ENCODE assay signal across 12 mouse cellular contexts in the genomic region with DNA sequence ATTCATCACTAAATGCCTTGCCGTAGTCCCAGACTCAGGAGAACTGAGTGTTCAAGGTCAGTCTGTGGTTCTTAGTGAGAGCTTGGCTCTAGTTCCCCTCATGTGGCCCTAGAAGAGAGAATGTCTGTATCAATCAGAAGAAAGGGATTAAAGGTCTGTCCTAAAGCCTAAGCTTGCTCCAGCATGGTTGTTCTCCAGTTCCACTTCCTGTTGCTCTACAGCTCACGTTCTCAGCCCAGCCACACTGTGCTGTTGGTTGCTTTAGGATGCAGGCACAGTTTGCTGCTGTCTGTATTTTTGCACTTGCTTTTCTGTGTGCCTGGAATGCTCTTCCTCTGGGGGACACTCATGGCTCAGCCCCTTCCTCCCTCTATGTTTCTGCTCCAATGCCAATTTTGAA.
"Had no signal": no experiment of that assay in that cellular context is flagged by ENCODE, and none has a peak within 500 bp of the region (broad histone marks: within the 10 kb centered on the region; RNA-seq: fewer than 3 reads in every experiment).

No protein-coding gene starts in this region.

- DNase-seq: kidney, adult 11 months; kidney, adult 9 months; kidney, postnatal 36 days; lung, adult 18-20 months; right cerebral cortex, adult 18-20 months; right cerebral cortex, postnatal 25 days; spleen, adult 18-20 months had no signal

- H3K27me3 ChIP-seq: limb, embryonic 13.5 days; midbrain, embryonic 13.5 days; neural tube, embryonic 15.5 days had no signal

- H3K36me3 ChIP-seq: limb, embryonic 13.5 days; midbrain, embryonic 13.5 days; neural tube, embryonic 15.5 days had no signal

- H3K4me3 ChIP-seq: limb, embryonic 13.5 days; midbrain, embryonic 13.5 days; neural tube, embryonic 15.5 days had no signal

- ATAC-seq: midbrain, embryonic 13.5 days had no signal

- H3K27ac ChIP-seq: kidney, postnatal 0 days; limb, embryonic 13.5 days; liver, embryonic 14.5 days; midbrain, embryonic 13.5 days; neural tube, embryonic 15.5 days had no signal

- H3K4me1 ChIP-seq: midbrain, embryonic 13.5 days; neural tube, embryonic 15.5 days had no signal
